Mouse (Mus musculus) midbrain, embryonic 13.5 days (tissue): Measurements from ENCODE around the gene Wdr46. TPM values are rescaled to one million over a fixed set of nuclear protein-coding genes. Genes with fewer than 3 reads are reported as not detected.

Experiments
- ATAC-seq: fragments of 200-750 bp; cut with Nextera tagmentation; 2 replicates; pipeline ENCODE4 v1.8.0; 2017; ENCODE audit warnings: mild to moderate bottlenecking, moderate TSS enrichment, moderate library complexity
- H3K27ac ChIP-seq: fragments of 300-500 bp; sonication (generic); 2 replicates; pipeline ENCODE4 v1.5.1; 2015; ENCODE audit warnings: inconsistent platforms, mild to moderate bottlenecking, moderate library complexity
- H3K27me3 ChIP-seq: fragments of 300-500 bp; sonication (generic); 2 replicates; pipeline ENCODE4 v1.6.1; 2015; ENCODE audit warnings: mild to moderate bottlenecking, inconsistent platforms
- H3K36me3 ChIP-seq: fragments of 300-500 bp; sonication (generic); 2 replicates; pipeline ENCODE4 v1.6.1; 2015; ENCODE audit warnings: mild to moderate bottlenecking, inconsistent platforms
- H3K4me1 ChIP-seq: fragments of 300-500 bp; sonication (generic); replicated peaks from 2 replicates; pipeline ENCODE4 v1.6.1; 2015; ENCODE audit warnings: inconsistent platforms
- H3K4me2 ChIP-seq: fragments of 300-500 bp; sonication (generic); replicated peaks from 2 replicates; pipeline ENCODE4 v1.6.1; 2015; ENCODE audit warnings: moderate library complexity, mild to moderate bottlenecking, inconsistent platforms
- H3K4me3 ChIP-seq: fragments of 300-500 bp; sonication (generic); replicated peaks from 2 replicates; pipeline ENCODE4 v1.5.1; 2015; ENCODE audit warnings: mild to moderate bottlenecking, inconsistent platforms
- H3K9ac ChIP-seq: fragments of 300-500 bp; sonication (generic); replicated peaks from 2 replicates; pipeline ENCODE4 v1.6.1; 2015; ENCODE audit warnings: mild to moderate bottlenecking, inconsistent platforms
- H3K9me3 ChIP-seq: fragments of 300-500 bp; sonication (generic); 2 replicates; pipeline ENCODE4 v1.6.1; 2016; ENCODE audit warnings: mild to moderate bottlenecking, inconsistent platforms
- WGBS: fragments of 180-500 bp; shearing (Covaris S2); methylation state at CpG from one replicate; pipeline ENCODE4 v1.1.7; 2015; 5-methylcytosine and 5-hydroxymethylcytosine counted together
- polyA plus RNA-seq: library from polyadenylated mRNA; unstranded; fragments of >200 nt; fragmentation: Nextera tagmentation; extraction: Ambion mirVana; gene quantifications from 2 replicates; pipeline ENCODE4 v1.2.1, GENCODE M21; 2015

Wdr46 gene
- polyA plus RNA-seq, 1 experiment from 2014 or later: 25.7 TPM

DNA sequence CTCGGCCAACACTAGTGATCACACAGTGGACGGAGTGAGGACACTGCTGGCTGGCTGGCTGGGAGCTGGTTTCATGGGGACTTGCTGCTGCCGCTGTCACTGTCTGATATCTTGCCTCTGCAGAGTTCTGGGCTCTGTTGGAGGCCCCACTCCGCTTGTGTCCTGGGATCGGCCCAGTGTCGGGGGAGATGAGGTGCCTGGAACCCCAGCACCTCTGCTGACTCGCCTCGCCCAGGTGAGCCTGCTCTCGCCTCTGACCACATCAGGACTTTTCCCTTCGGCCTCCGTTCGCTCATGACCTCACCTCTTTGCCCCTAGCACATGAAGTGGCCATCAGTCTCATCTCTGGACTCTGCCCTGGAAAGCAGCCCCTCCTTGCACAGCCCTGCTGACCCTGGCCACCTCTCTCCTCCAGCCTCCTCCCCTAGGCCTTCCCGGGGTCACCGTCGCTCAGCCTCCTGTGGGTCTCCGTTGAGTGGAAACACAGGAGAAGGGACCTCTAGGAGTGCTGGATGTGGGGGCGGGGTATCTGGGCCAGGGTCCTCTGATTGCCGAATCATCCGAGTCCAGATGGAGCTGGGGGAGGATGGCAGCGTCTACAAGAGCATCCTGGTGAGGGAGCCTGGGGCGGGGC lies 4.9 kb upstream of the Wdr46 start:
- Histone ChIP-seq H3K9ac (no peak overlapping the region), H3K36me3 (peaks cover 64% of the 10 kb centered on the region), H3K27ac (no peak overlapping the region), H3K27me3 (no peaks in the 10 kb centered on the region), H3K4me1 (peaks cover 22% of the 10 kb centered on the region), H3K4me2 (no peak overlapping the region), H3K4me3 (no peak overlapping the region), H3K9me3 (no peaks in the 10 kb centered on the region)
- no peak for ATAC-seq
- 89% methylated on average over 21 of the region's 21 CpGs for WGBS

GRCm38 (mm10) chr17:33936993-33937392 lies 3.5 kb upstream of the Wdr46 start:
- Histone ChIP-seq H3K36me3 (peaks cover 65% of the 10 kb centered on the region), H3K27me3 (no peaks in the 10 kb centered on the region), H3K4me2 (no peak overlapping the region), H3K9me3 (no peaks in the 10 kb centered on the region), H3K9ac (no peak overlapping the region), H3K27ac (no peak overlapping the region), H3K4me1 (peaks cover 23% of the 10 kb centered on the region), H3K4me3 (no peak overlapping the region)
- WGBS: 83% methylated on average over 15 of the region's 15 CpGs
- ATAC-seq: no peak

- Histone ChIP-seq H3K36me3 (peaks cover 60% of the 10 kb centered on the region), H3K4me1 (peaks cover 26% of the 10 kb centered on the region), H3K4me2 (peak overlapping the region; percentile 99), H3K9ac (0 out of 2 replicates have a peak overlapping the region, but pooled peaks have one; percentile 85), H3K4me3 (peak overlapping the region; percentile 88; the same call in 1 of the 2 replicates), H3K27ac (no peak overlapping the region), H3K9me3 (no peaks in the 10 kb centered on the region), H3K27me3 (no peaks in the 10 kb centered on the region)
- 86% methylated on average over 11 of the region's 11 CpGs for WGBS
- no peak for ATAC-seq
Observed at GRCm38 (mm10) chr17:33938783-33939182, 1.7 kb upstream of the Wdr46 start.

GRCm38 (mm10) chr17:33940981-33941380 lies 521 bp downstream of the Wdr46 start:
- 3% methylated on average over 26 of the region's 26 CpGs for WGBS

GRCm38 (mm10) chr17:33941381-33941780 lies 921 bp downstream of the Wdr46 start:
- H3K9me3 ChIP-seq: no peaks in the 10 kb centered on the region
- WGBS: 59% methylated on average over 19 of the region's 19 CpGs
- peaks cover 26% of the 10 kb centered on the region for H3K4me1 ChIP-seq
- H3K27me3 ChIP-seq: no peaks in the 10 kb centered on the region
- peak overlapping the region; percentile 99 for H3K4me2 ChIP-seq
- peak overlapping the region; percentile 85 for H3K9ac ChIP-seq
- no peak for ATAC-seq
- H3K27ac ChIP-seq: no peak overlapping the region
- peak overlapping the region; percentile 88 for H3K4me3 ChIP-seq
- peaks cover 61% of the 10 kb centered on the region for H3K36me3 ChIP-seq

More at GRCm38 (mm10) chr17:33940981-33941380, 521 bp downstream of the Wdr46 start:
- peak overlapping the region; percentile 99 for H3K4me2 ChIP-seq
- H3K27ac ChIP-seq: no peak overlapping the region; the same call in 1 of the 2 replicates
- H3K36me3 ChIP-seq: peaks cover 60% of the 10 kb centered on the region
- H3K27me3 ChIP-seq: no peaks in the 10 kb centered on the region
- peak overlapping the region; percentile 88 for H3K4me3 ChIP-seq
- H3K9ac ChIP-seq: peak overlapping the region; percentile 85
- peak; percentile 35 for ATAC-seq
- peaks cover 26% of the 10 kb centered on the region for H3K4me1 ChIP-seq
- H3K9me3 ChIP-seq: no peaks in the 10 kb centered on the region

- Histone ChIP-seq H3K27me3 (no peaks in the 10 kb centered on the region), H3K9me3 (no peaks in the 10 kb centered on the region), H3K4me1 (peaks cover 26% of the 10 kb centered on the region), H3K4me2 (no peak overlapping the region), H3K4me3 (no peak overlapping the region), H3K36me3 (peaks cover 62% of the 10 kb centered on the region), H3K27ac (no peak overlapping the region), H3K9ac (no peak overlapping the region)
- no peak for ATAC-seq
- WGBS: 92% methylated on average over 15 of the region's 15 CpGs
Observed at GRCm38 (mm10) chr17:33943454-33943853, 3.0 kb downstream of the Wdr46 start.

DNA sequence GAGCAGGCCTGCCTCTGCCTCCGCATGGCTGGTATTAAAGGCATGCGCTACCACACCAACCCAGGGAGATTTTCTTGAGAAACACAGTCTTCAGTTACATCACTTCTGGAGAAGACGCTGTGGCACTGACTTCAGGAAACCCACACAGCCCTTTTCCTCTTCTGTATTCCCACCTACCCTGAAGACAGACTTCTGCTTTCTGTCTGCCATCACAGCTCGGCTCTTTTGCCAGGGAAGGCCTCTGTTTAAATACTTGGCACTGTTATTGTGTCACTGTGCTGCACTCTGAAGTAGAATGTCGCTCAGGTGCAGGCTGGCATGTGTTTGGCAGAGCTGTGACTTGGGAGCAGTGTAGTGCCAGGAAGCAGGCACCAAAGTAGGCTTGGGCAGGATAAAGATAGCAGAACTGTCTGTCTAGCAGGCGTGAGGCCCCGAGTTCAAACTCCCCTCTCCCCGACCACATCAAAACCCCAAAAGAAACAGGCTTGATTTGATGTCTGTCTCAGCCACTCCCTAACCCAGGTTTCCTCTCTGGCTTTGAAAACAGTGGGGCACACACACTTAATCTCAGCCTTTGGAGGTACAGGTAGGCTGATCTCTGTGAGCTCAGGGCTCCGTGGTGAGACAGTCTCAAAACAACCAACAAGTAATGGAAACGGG lies 7.1 kb downstream of the Wdr46 start:
- 93% methylated on average over 10 of the region's 10 CpGs for WGBS
- peaks cover 82% of the 10 kb centered on the region for H3K36me3 ChIP-seq

GRCm38 (mm10) chr17:33948090-33948904 lies 7.8 kb downstream of the Wdr46 start:
- no peak overlapping the region for H3K4me3 ChIP-seq
- H3K27me3 ChIP-seq: no peaks in the 10 kb centered on the region
- H3K27ac ChIP-seq: no peak overlapping the region
- no peak for ATAC-seq
- peaks cover 47% of the 10 kb centered on the region for H3K4me1 ChIP-seq
- H3K36me3 ChIP-seq: peaks cover 82% of the 10 kb centered on the region
- H3K9ac ChIP-seq: no peak overlapping the region
- H3K9me3 ChIP-seq: no peaks in the 10 kb centered on the region
- 89% methylated on average over 22 of the region's 22 CpGs for WGBS
- no peak overlapping the region for H3K4me2 ChIP-seq

More for the DNA sequence above, 7.1 kb downstream of the Wdr46 start:
- no peak overlapping the region for H3K27ac ChIP-seq
- H3K9ac ChIP-seq: no peak overlapping the region
- no peaks in the 10 kb centered on the region for H3K27me3 ChIP-seq
- H3K9me3 ChIP-seq: no peaks in the 10 kb centered on the region
- peaks cover 39% of the 10 kb centered on the region for H3K4me1 ChIP-seq
- no peak for ATAC-seq
- no peak overlapping the region for H3K4me3 ChIP-seq
- H3K4me2 ChIP-seq: no peak overlapping the region

DNA sequence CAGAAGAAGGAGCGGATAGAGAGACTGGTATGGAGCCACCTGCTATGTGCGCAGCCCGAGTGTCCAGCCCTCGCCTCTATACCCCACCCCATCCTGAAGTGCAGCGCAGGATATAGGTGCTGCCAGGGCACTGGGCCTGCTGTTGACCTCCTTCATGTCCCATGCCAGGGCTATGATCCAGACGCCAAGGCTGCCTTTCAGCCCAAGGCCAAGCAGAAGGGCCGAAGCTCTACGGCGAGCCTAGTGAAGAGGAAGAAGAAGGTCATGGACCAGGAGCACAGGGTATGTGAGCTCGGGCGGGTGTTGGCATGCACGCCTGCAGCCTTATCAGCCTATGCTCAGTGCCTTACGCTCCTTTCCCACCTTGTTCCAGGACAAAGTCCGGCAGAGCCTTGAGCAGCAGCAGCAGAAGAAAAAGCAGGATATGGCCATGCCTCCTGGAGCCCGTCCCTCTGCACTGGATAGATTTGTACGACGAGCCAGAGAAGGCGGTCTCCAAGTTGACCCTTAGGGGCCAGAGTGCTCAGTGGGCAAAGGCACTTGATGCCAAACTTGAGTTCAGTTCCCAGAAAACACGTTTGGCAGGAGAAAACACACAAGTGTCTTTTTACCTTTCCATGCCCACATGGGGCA lies 8.6 kb downstream of the Wdr46 start:
- Histone ChIP-seq H3K9ac (0 out of 2 replicates have a peak overlapping the region, but pooled peaks have one; percentile 25), H3K9me3 (no peaks in the 10 kb centered on the region), H3K4me1 (peaks cover 54% of the 10 kb centered on the region), H3K27ac (no peak overlapping the region), H3K27me3 (no peaks in the 10 kb centered on the region), H3K4me3 (no peak overlapping the region), H3K36me3 (peaks cover 82% of the 10 kb centered on the region), H3K4me2 (no peak overlapping the region)
- no peak for ATAC-seq
- WGBS: 93% methylated on average over 19 of the region's 19 CpGs

- peaks cover 62% of the 10 kb centered on the region for H3K4me1 ChIP-seq
- H3K27ac ChIP-seq: peak overlapping the region; percentile 91
- no peak; the same call in 1 of the 2 replicates for ATAC-seq
- peak overlapping the region; percentile 80 for H3K9ac ChIP-seq
- H3K27me3 ChIP-seq: no peaks in the 10 kb centered on the region
- H3K36me3 ChIP-seq: peaks cover 73% of the 10 kb centered on the region
- H3K4me3 ChIP-seq: peak overlapping the region; percentile 54
- WGBS: 77% methylated on average over 10 of the region's 10 CpGs
- H3K4me2 ChIP-seq: peak overlapping the region; percentile 93
- no peaks in the 10 kb centered on the region for H3K9me3 ChIP-seq
Observed at GRCm38 (mm10) chr17:33950131-33950625, 9.7 kb downstream of the Wdr46 start.
